Mouse (Mus musculus) cerebellum, adult 2 months (tissue): ENCODE measurements around the gene Cep170. TPM values are rescaled to one million over a fixed set of nuclear protein-coding genes. Genes with fewer than 3 reads are reported as not detected.

Source experiments
- DNase-seq, 2 experiments: peaks; one replicate each; pipeline ENCODE4 v3.0.0; 2021
- H3K27ac ChIP-seq: fragments of 200-500 bp; 2 replicates; pipeline ENCODE4 v1.5.1; 2012; ENCODE audit warnings: low read length, control low read depth, inconsistent platforms; ENCODE audit not compliant: insufficient read depth
- H3K27me3 ChIP-seq: fragments of 200-500 bp; 2 replicates; pipeline ENCODE4 v1.6.1; 2012; ENCODE audit warnings: inconsistent platforms, mild to moderate bottlenecking, low read length, moderate library complexity; ENCODE audit not compliant: control insufficient read depth, insufficient read depth
- H3K4me1 ChIP-seq: fragments of 200-500 bp; 2 replicates; pipeline ENCODE4 v1.6.1; 2011; ENCODE audit warnings: low read length; ENCODE audit not compliant: control insufficient read depth, insufficient read depth
- H3K4me3 ChIP-seq: fragments of 200-500 bp; replicated peaks from 2 replicates; pipeline ENCODE3; 2011; ENCODE audit warnings: mild to moderate bottlenecking, low read depth, low read length, control low read depth; ENCODE audit not compliant: insufficient read depth
- CTCF ChIP-seq: fragments of 200-500 bp; IDR thresholded peaks from 2 replicates; pipeline ENCODE4 v1.5.1; 2011; ENCODE audit warnings: low read depth, mild to moderate bottlenecking, control low read depth, low read length, moderate library complexity, borderline replicate concordance; ENCODE audit not compliant: insufficient read depth
- POLR2A ChIP-seq: fragments of 200-500 bp; IDR thresholded peaks from 2 replicates; pipeline ENCODE4 v1.6.1; 2011; ENCODE audit warnings: low read length, control low read depth, borderline replicate concordance; ENCODE audit not compliant: insufficient read depth
- WGBS: fragments of 180-500 bp; shearing (Covaris S2); methylation state at CpG from one replicate; pipeline ENCODE4 v1.1.7; 2018; 5-methylcytosine and 5-hydroxymethylcytosine counted together
- polyA plus RNA-seq: library from polyadenylated mRNA; depleted of rRNA; stranded (reverse); fragments of >200 nt; gene quantifications from 2 replicates; pipeline ENCODE4 v1.2.3, GENCODE M21; 2012

The Cep170 gene
- polyA plus RNA-seq, 1 experiment: 69.6 TPM

DNA sequence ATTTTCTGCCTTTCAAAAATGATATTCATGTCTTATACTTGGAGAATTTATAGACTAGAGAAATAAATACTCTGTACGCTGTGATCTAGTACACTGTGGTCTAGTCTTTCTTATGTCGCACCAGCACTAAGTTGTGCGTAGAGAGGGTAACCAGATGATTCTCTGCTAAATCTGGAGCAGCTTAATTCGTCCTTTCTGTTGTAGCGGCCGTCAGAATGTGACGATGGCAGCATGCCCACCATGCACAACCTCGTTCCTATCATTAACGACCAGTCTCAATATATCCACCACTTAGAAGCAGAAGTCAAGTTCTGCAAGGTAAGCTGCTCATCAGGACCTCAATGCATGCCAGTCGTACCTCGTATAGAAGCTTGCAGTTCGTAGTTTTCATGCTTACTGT lies 14.8 kb upstream of the Cep170 start:
- H3K27ac ChIP-seq: no peak overlapping the region
- no peaks in the 10 kb centered on the region for H3K27me3 ChIP-seq
- H3K4me3 ChIP-seq: no peak overlapping the region
- DNase-seq: no peak
- TF ChIP-seq CTCF: no peak
- TF ChIP-seq POLR2A: no peak
- H3K4me1 ChIP-seq: peaks cover 3% of the 10 kb centered on the region; the same call in 1 of the 2 replicates
- 87% methylated on average over 12 of the region's 12 CpGs for WGBS

DNA sequence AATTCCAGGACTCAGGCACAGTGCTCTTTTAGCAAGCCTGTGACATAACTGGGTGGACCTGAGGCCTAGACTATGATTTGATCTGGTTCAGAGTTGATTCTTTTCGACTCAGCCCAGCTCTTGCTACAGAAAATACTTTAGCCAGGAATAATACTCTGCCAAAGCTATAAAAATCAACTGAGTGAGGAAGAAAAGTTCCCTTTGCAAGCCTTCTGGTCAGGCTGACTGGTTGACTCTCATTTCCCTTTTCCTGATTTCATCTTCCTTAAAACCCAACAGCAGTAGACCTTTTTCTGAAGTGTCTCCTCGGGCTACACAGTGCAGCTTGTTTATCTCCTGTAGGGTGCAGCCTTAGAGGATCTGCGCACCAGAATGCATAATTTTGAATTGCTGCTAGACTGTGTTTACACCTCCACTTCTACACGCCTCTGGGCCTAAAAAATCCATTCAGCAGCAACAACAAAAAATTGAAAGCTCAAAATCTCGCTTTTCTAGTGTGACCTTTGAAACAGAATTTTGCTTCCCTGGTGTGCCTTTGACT lies 14.1 kb upstream of the Cep170 start:
- TF ChIP-seq CTCF: no peak
- no peak for TF ChIP-seq POLR2A
- 80% methylated on average over 5 of the region's 5 CpGs for WGBS
- H3K4me1 ChIP-seq: peaks cover 3% of the 10 kb centered on the region; the same call in 1 of the 2 replicates
- no peaks in the 10 kb centered on the region for H3K27me3 ChIP-seq
- H3K27ac ChIP-seq: no peak overlapping the region
- DNase-seq: no peak
- H3K4me3 ChIP-seq: no peak overlapping the region

DNA sequence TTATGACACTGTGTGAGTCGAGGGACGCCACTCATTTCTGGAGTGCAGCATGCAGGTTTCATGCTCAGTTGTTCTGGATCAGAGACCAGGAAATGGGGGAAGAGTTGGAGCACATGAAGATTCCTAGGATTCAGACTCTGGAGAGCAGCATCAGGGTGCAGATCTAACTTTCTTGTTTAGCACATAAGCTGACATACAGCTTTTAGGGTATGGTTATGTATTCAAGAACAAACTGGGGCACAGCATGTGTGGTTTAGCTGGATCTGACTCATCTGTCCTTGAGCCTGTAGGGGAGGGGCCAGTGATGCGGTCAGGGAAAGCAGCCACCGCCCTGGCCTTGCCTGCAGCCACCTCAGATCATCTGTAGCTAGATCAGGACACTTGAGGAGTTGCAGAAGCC lies 13.5 kb upstream of the Cep170 start:
- 83% methylated on average over 4 of the region's 4 CpGs for WGBS
- H3K27me3 ChIP-seq: no peaks in the 10 kb centered on the region
- no peak for TF ChIP-seq CTCF
- no peak for TF ChIP-seq POLR2A
- H3K27ac ChIP-seq: no peak overlapping the region
- peaks cover 3% of the 10 kb centered on the region; the same call in 1 of the 2 replicates for H3K4me1 ChIP-seq
- no peak for DNase-seq
- no peak overlapping the region for H3K4me3 ChIP-seq

DNA sequence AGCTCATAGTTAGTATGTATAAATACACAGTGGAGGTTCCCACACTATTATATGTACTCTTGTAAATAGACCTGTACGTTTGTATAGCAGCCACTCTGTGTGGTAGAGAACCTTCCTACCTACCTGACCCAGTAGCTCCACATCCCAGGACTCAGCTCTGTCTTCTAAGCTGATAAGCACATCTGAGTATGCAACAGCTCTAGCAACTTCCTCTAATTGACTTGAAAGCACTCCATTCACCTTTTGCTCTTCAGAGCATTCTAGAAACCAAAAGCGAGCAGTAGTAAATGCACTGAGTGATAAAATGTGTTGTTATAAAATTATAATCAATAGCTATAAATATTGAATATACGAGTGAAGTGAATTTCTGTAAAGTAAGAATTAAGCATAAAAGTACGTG lies 13.1 kb upstream of the Cep170 start:
- H3K27ac ChIP-seq: no peak overlapping the region
- no peak for DNase-seq
- no peaks in the 10 kb centered on the region for H3K27me3 ChIP-seq
- no peak for TF ChIP-seq CTCF
- no peak for TF ChIP-seq POLR2A
- peaks cover 3% of the 10 kb centered on the region; the same call in 1 of the 2 replicates for H3K4me1 ChIP-seq
- WGBS: 96% methylated on average over 4 of the region's 4 CpGs
- no peak overlapping the region for H3K4me3 ChIP-seq

DNA sequence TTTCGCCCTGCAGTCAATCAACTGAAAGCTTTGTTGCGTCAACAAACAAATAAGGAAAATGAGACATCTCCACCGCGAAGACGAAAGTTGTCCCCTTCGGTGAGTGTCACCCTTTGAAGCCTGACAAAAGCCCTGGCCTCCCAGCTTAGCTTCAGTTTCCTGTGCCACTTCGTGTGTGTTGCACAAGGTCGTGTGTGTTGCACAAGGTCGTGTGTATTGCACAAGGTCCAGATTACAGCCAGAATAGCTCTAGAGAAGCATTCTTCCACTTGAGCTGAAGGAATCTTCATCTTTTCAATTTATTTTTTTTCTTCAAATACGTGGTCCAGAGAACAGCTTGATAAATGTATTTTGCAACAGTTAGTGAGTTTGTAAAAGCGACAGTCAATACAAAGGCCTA lies 12.3 kb upstream of the Cep170 start:
- H3K27ac ChIP-seq: no peak overlapping the region
- no peak for TF ChIP-seq POLR2A
- no peak for TF ChIP-seq CTCF
- DNase-seq: no peak
- H3K4me1 ChIP-seq: peaks cover 3% of the 10 kb centered on the region; the same call in 1 of the 2 replicates
- H3K4me3 ChIP-seq: no peak overlapping the region
- no peaks in the 10 kb centered on the region for H3K27me3 ChIP-seq
- 90% methylated on average over 11 of the region's 11 CpGs for WGBS

DNA sequence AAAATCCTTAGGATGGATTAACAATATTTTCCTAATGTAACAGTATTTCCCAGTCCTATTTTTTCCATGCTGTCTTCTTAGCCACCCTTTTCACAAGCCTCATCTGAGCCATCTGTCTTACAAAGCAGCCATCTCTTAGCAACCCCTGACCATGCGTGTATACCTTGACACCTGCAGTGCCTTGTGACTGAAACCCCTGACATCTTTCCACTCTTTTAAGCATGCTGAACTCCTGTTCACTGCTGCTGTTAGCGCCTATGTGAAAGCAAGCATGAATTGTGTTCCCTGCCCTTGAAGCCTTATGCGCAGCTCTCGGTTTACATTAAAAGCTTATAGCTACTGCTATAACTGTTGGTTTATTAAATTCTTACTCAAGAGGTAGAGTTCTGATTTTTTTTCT lies 11.2 kb upstream of the Cep170 start:
- Histone ChIP-seq H3K27me3 (no peaks in the 10 kb centered on the region), H3K27ac (no peak overlapping the region), H3K4me3 (no peak overlapping the region), H3K4me1 (peaks cover 3% of the 10 kb centered on the region; the same call in 1 of the 2 replicates)
- WGBS: 79% methylated on average over 4 of the region's 4 CpGs
- TF ChIP-seq CTCF: no peak
- TF ChIP-seq POLR2A: no peak
- no peak for DNase-seq

DNA sequence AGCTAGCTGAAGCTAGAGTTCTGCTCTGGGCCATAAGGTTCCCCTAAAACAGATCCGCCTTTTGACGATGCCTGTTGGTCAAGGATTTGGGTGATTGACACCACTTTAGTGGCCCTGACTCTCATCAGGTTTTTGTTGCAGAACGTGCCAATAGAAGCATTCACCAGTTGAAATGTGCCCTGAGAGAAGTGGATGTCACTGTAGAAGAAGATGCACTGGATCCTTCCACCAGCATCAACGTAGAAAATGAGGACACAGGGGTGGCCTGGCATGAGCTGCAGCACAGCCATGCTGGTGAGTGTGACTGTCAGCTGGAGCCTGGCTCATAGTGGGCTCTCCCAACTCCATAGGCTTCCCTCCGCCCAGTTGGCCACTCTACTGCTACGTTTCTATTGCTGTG lies 10.7 kb upstream of the Cep170 start:
- no peak overlapping the region for H3K4me3 ChIP-seq
- WGBS: 56% methylated on average over 6 of the region's 6 CpGs
- DNase-seq: no peak
- H3K27ac ChIP-seq: no peak overlapping the region
- H3K4me1 ChIP-seq: peaks cover 3% of the 10 kb centered on the region; the same call in 1 of the 2 replicates
- TF ChIP-seq POLR2A (no peak), CTCF (no peak)
- no peaks in the 10 kb centered on the region for H3K27me3 ChIP-seq

DNA sequence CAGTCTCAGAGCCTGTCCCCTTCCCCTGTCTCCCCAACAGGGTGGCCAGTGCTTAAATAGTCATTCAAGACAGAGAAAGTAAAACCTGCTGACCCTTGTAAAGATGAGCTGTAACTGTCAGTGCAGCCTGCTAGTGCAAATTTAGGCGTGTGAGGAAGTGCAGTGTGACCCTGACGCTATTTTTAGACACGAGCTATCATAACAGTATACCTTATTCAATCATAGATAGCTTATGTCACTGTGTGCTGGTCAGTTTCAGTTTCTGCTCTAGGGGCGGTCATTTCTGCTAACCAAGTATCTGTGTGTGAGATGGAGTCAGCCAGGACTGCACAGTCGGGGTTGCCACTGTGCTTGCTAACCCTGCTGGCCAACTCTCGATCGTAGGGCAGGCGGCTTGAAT lies 10.0 kb upstream of the Cep170 start:
- Histone ChIP-seq H3K27ac (no peak overlapping the region), H3K27me3 (no peaks in the 10 kb centered on the region), H3K4me1 (peaks cover 3% of the 10 kb centered on the region; the same call in 1 of the 2 replicates), H3K4me3 (no peak overlapping the region)
- DNase-seq: no peak
- WGBS: 54% methylated on average over 8 of the region's 8 CpGs
- TF ChIP-seq CTCF: no peak
- no peak for TF ChIP-seq POLR2A

DNA sequence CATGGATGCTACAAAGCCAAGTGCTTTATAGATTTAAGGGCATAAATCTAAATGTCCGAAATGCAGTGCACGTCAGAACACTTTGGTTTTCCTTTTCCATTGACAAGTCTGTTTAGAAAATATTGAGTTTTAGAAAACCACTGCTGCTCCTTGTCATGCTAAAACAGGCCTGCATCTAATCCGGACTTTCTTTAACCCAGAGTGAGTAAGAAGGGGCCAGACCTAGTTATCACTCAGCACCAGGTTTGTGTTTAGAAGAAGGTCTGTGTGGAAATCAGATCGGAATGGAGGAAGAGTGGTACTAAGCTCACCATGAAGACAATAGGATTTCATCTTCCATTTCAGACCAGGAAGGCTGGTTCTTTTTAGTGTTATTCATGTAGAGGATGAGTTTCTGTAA lies 9.1 kb upstream of the Cep170 start:
- Histone ChIP-seq H3K4me1 (peaks cover 3% of the 10 kb centered on the region; the same call in 1 of the 2 replicates), H3K4me3 (no peak overlapping the region), H3K27ac (no peak overlapping the region), H3K27me3 (no peaks in the 10 kb centered on the region)
- 96% methylated on average over 4 of the region's 4 CpGs for WGBS
- no peak for DNase-seq
- TF ChIP-seq POLR2A (no peak), CTCF (no peak)
